Mouse (Mus musculus) spleen, adult 2 months (tissue): Measurements from ENCODE around the gene Ttll13. TPM values are rescaled to one million over a fixed set of nuclear protein-coding genes. Genes with fewer than 3 reads are reported as not detected.

Experiments used
- DNase-seq, 2 experiments: peaks; one replicate each; pipeline versions ENCODE4 v3.0.0 to v3.0.0-alpha.2; 2012 to 2021; ENCODE audit warnings: low spot score in 2 of 2, low read depth in 1 of 2
- H3K27ac ChIP-seq: fragments of 200-500 bp; 2 replicates; pipeline ENCODE4 v1.5.1; 2012; ENCODE audit warnings: low read length, inconsistent platforms; ENCODE audit not compliant: insufficient read depth
- H3K27me3 ChIP-seq: fragments of 200-500 bp; 2 replicates; pipeline ENCODE4 v1.6.1; 2012; ENCODE audit warnings: mild to moderate bottlenecking, moderate library complexity, low read length, inconsistent platforms; ENCODE audit not compliant: control insufficient read depth, insufficient read depth
- H3K36me3 ChIP-seq: fragments of 200-500 bp; 2 replicates; pipeline ENCODE4 v1.6.1; 2012; ENCODE audit warnings: mild to moderate bottlenecking, low read length, inconsistent platforms; ENCODE audit not compliant: control insufficient read depth, insufficient read depth
- H3K4me1 ChIP-seq: fragments of 200-500 bp; 2 replicates; pipeline ENCODE4 v1.6.1; 2011; ENCODE audit warnings: inconsistent platforms; ENCODE audit not compliant: control insufficient read depth, insufficient read depth, insufficient read length
- H3K4me3 ChIP-seq: fragments of 200-500 bp; 2 replicates; pipeline ENCODE4 v1.5.1; 2011; ENCODE audit warnings: mild to moderate bottlenecking, inconsistent platforms; ENCODE audit not compliant: insufficient read depth, insufficient read length; ENCODE audit errors: extremely low read depth
- CTCF ChIP-seq: fragments of 200-500 bp; IDR thresholded peaks from 2 replicates; pipeline ENCODE4 v1.5.1; 2011; ENCODE audit warnings: mild to moderate bottlenecking, inconsistent platforms; ENCODE audit not compliant: insufficient read depth, insufficient read length, insufficient replicate concordance; ENCODE audit errors: extremely low read depth
- POLR2A ChIP-seq: fragments of 200-500 bp; IDR thresholded peaks from 2 replicates; pipeline ENCODE4 v1.6.1; 2011; ENCODE audit warnings: low read depth, low read length, inconsistent platforms
- WGBS: fragments of 180-500 bp; shearing (Covaris S2); methylation state at CpG from one replicate; pipeline ENCODE4 v1.1.7; 2018; 5-methylcytosine and 5-hydroxymethylcytosine counted together
- polyA plus RNA-seq: library from polyadenylated mRNA; depleted of rRNA; stranded (reverse); fragments of >200 nt; gene quantifications from 2 replicates; pipeline ENCODE4 v1.2.3, GENCODE M21; 2012

Gene Ttll13
- polyA plus RNA-seq, 1 experiment: 0.25 TPM

- no peak for DNase-seq
- WGBS: 96% methylated on average over 4 of the region's 4 CpGs
- H3K36me3 ChIP-seq: peaks cover 25% of the 10 kb centered on the region
These were observed 30.2 kb downstream of the Ttll13 start for GRCm38 (mm10) chr7:80276374-80276773.

GRCm38 (mm10) chr7:80280032-80280431 is 33.9 kb downstream of the Ttll13 start:
- no peak overlapping the region for H3K4me3 ChIP-seq
- no peaks in the 10 kb centered on the region for H3K4me1 ChIP-seq
- no peak overlapping the region for H3K27ac ChIP-seq
- DNase-seq: no peak
- TF ChIP-seq CTCF: no peak
- no peak for TF ChIP-seq POLR2A
- WGBS: 91% methylated on average over 10 of the region's 10 CpGs
- peaks cover 43% of the 10 kb centered on the region for H3K36me3 ChIP-seq
- H3K27me3 ChIP-seq: no peaks in the 10 kb centered on the region

More at GRCm38 (mm10) chr7:80276374-80276773, 30.2 kb downstream of the Ttll13 start:
- no peaks in the 10 kb centered on the region for H3K4me1 ChIP-seq
- no peak overlapping the region for H3K4me3 ChIP-seq
- no peaks in the 10 kb centered on the region for H3K27me3 ChIP-seq
- H3K27ac ChIP-seq: no peak overlapping the region
- TF ChIP-seq POLR2A (no peak), CTCF (no peak)

GRCm38 (mm10) chr7:80280998-80281397 is 34.8 kb downstream of the Ttll13 start:
- DNase-seq: no peak
- no peak overlapping the region for H3K4me3 ChIP-seq
- no peaks in the 10 kb centered on the region for H3K27me3 ChIP-seq
- WGBS: 87% methylated on average over 2 of the region's 2 CpGs
- H3K27ac ChIP-seq: no peak overlapping the region
- no peaks in the 10 kb centered on the region for H3K4me1 ChIP-seq
- peaks cover 48% of the 10 kb centered on the region for H3K36me3 ChIP-seq
- no peak for TF ChIP-seq POLR2A

GRCm38 (mm10) chr7:80281646-80282045 is 35.5 kb downstream of the Ttll13 start:
- H3K27me3 ChIP-seq: no peaks in the 10 kb centered on the region
- no peak for DNase-seq
- H3K36me3 ChIP-seq: peaks cover 45% of the 10 kb centered on the region
- 93% methylated on average over 3 of the region's 3 CpGs for WGBS
- H3K27ac ChIP-seq: no peak overlapping the region
- TF ChIP-seq POLR2A (no peak), CTCF (no peak)
- no peak overlapping the region for H3K4me3 ChIP-seq
- no peaks in the 10 kb centered on the region for H3K4me1 ChIP-seq

- Histone ChIP-seq H3K27me3 (no peaks in the 10 kb centered on the region), H3K4me3 (no peak overlapping the region), H3K36me3 (peaks cover 55% of the 10 kb centered on the region), H3K4me1 (no peaks in the 10 kb centered on the region), H3K27ac (no peak overlapping the region)
- TF ChIP-seq CTCF (no peak), POLR2A (no peak)
- 94% methylated on average over 3 of the region's 3 CpGs for WGBS
- DNase-seq: no peak
These were observed 37.2 kb downstream of the Ttll13 start for GRCm38 (mm10) chr7:80283226-80283918.

GRCm38 (mm10) chr7:80284391-80284790 is 38.2 kb downstream of the Ttll13 start:
- H3K27ac ChIP-seq: no peak overlapping the region
- TF ChIP-seq CTCF: no peak
- no peak for TF ChIP-seq POLR2A
- H3K4me3 ChIP-seq: no peak overlapping the region
- peaks cover 49% of the 10 kb centered on the region for H3K36me3 ChIP-seq
- H3K27me3 ChIP-seq: no peaks in the 10 kb centered on the region
- H3K4me1 ChIP-seq: no peaks in the 10 kb centered on the region
- WGBS: 91% methylated on average over 5 of the region's 5 CpGs
- no peak for DNase-seq

GRCm38 (mm10) chr7:80285725-80286124 is 39.5 kb downstream of the Ttll13 start:
- no peaks in the 10 kb centered on the region for H3K4me1 ChIP-seq
- peaks cover 43% of the 10 kb centered on the region for H3K36me3 ChIP-seq
- no peak overlapping the region for H3K27ac ChIP-seq
- TF ChIP-seq POLR2A (no peak), CTCF (no peak)
- no peaks in the 10 kb centered on the region for H3K27me3 ChIP-seq
- no peak for DNase-seq
- 68% methylated on average over 6 of the region's 6 CpGs for whole genome bisulfite sequencing
- H3K4me3 ChIP-seq: no peak overlapping the region
